Mouse (Mus musculus) kidney, adult 9 months (tissue): Measurements from ENCODE around the gene Zbtb38.

ENCODE experiments used
- DNase-seq: peaks from one replicate; pipeline ENCODE4 v3.0.0; 2022

Zbtb38 gene

GRCm38 (mm10) chr9:96752603-96753114 lies at the start of gene Zbtb38:
TSS of gene Zbtb38 (minus strand) at chr9:96752831.
- peak; percentile 77 for DNase-seq

GRCm38 (mm10) chr9:96800131-96800825 lies 47.6 kb upstream of the Zbtb38 start:
- peak; percentile 22 for DNase-seq

GRCm38 (mm10) chr9:96797311-96797710 lies 44.7 kb upstream of the Zbtb38 start:
- DNase-seq: no peak

- peak; percentile 16 for DNase-seq
Observed at GRCm38 (mm10) chr9:96795399-96795928, 42.8 kb upstream of the Zbtb38 start.

GRCm38 (mm10) chr9:96794601-96795000 lies 42.0 kb upstream of the Zbtb38 start:
- no peak for DNase-seq

- no peak for DNase-seq
Observed at GRCm38 (mm10) chr9:96792543-96792942, 39.9 kb upstream of the Zbtb38 start.

- DNase-seq: peak; percentile 8
Observed at GRCm38 (mm10) chr9:96790389-96791007, 37.9 kb upstream of the Zbtb38 start.

- no peak for DNase-seq
Observed at GRCm38 (mm10) chr9:96789906-96790305, 37.3 kb upstream of the Zbtb38 start.

- DNase-seq: peak; percentile 82
Observed at GRCm38 (mm10) chr9:96787797-96788196, 35.2 kb upstream of the Zbtb38 start.

- DNase-seq: peak; percentile 60
Observed at GRCm38 (mm10) chr9:96785871-96786342, 33.3 kb upstream of the Zbtb38 start.

GRCm38 (mm10) chr9:96785187-96785586 lies 32.6 kb upstream of the Zbtb38 start:
- peak; percentile 13 for DNase-seq

GRCm38 (mm10) chr9:96783667-96784066 lies 31.0 kb upstream of the Zbtb38 start:
- no peak for DNase-seq

GRCm38 (mm10) chr9:96783258-96783657 lies 30.6 kb upstream of the Zbtb38 start:
- no peak for DNase-seq

GRCm38 (mm10) chr9:96782062-96782461 lies 29.4 kb upstream of the Zbtb38 start:
- no peak for DNase-seq

- no peak for DNase-seq
Observed at GRCm38 (mm10) chr9:96773146-96773545, 20.5 kb upstream of the Zbtb38 start.

GRCm38 (mm10) chr9:96770443-96770842 lies 17.8 kb upstream of the Zbtb38 start:
- DNase-seq: no peak

GRCm38 (mm10) chr9:96769651-96770050 lies 17.0 kb upstream of the Zbtb38 start:
- no peak for DNase-seq

- no peak for DNase-seq
Observed at GRCm38 (mm10) chr9:96767874-96768273, 15.2 kb upstream of the Zbtb38 start.

- DNase-seq: no peak
Observed at GRCm38 (mm10) chr9:96766078-96766477, 13.4 kb upstream of the Zbtb38 start.

GRCm38 (mm10) chr9:96765410-96765809 lies 12.8 kb upstream of the Zbtb38 start:
- no peak for DNase-seq

GRCm38 (mm10) chr9:96763847-96764631 lies 11.4 kb upstream of the Zbtb38 start:
- no peak for DNase-seq

GRCm38 (mm10) chr9:96763025-96763424 lies 10.4 kb upstream of the Zbtb38 start:
- DNase-seq: no peak
